Mouse (Mus musculus) midbrain, embryonic 16.5 days (tissue): Measurements from ENCODE around the gene Tmigd3. TPM values are rescaled to one million over a fixed set of nuclear protein-coding genes. Genes with fewer than 3 reads are reported as not detected.

Experiments used
- ATAC-seq: fragments of 200-750 bp; cut with Nextera tagmentation; 2 replicates; pipeline ENCODE4 v1.8.0; 2017; ENCODE audit warnings: moderate TSS enrichment
- H3K27ac ChIP-seq: fragments of 300-500 bp; sonication (generic); 2 replicates; pipeline ENCODE4 v1.5.1; 2014; ENCODE audit warnings: mild to moderate bottlenecking, low read length, mixed read lengths
- H3K27me3 ChIP-seq: fragments of 300-500 bp; sonication (generic); 2 replicates; pipeline ENCODE4 v1.6.1; 2014; ENCODE audit warnings: low read depth, low read length, mixed read lengths; ENCODE audit not compliant: control insufficient read depth, insufficient read depth
- H3K36me3 ChIP-seq: fragments of 300-500 bp; sonication (generic); 2 replicates; pipeline ENCODE4 v1.6.1; 2014; ENCODE audit warnings: mild to moderate bottlenecking, low read length, moderate library complexity, mixed read lengths; ENCODE audit not compliant: control insufficient read depth, insufficient read depth
- H3K4me1 ChIP-seq: fragments of 300-500 bp; sonication (generic); 2 replicates; pipeline ENCODE4 v1.6.1; 2014; ENCODE audit warnings: mild to moderate bottlenecking, low read length, mixed read lengths; ENCODE audit not compliant: control insufficient read depth, insufficient read depth
- H3K4me2 ChIP-seq: fragments of 300-500 bp; sonication (generic); 2 replicates; pipeline ENCODE4 v1.6.1; 2014; ENCODE audit warnings: mild to moderate bottlenecking, low read length, mixed read lengths
- H3K4me3 ChIP-seq: fragments of 300-500 bp; sonication (generic); 2 replicates; pipeline ENCODE4 v1.5.1; 2014; ENCODE audit warnings: low read depth, mild to moderate bottlenecking, low read length, moderate library complexity, mixed read lengths
- H3K9ac ChIP-seq: fragments of 300-500 bp; sonication (generic); 2 replicates; pipeline ENCODE4 v1.6.1; 2014; ENCODE audit warnings: low read depth, low read length, mixed read lengths
- H3K9me3 ChIP-seq: fragments of 300-500 bp; sonication (generic); replicated peaks from 2 replicates; pipeline ENCODE4 v1.6.1; 2014; ENCODE audit warnings: mild to moderate bottlenecking, low read length, mixed read lengths; ENCODE audit not compliant: control insufficient read depth, poor library complexity, severe bottlenecking
- WGBS: fragments of 180-500 bp; shearing (Covaris S2); extraction: QIAGEN DNeasy Blood & Tissue Kit; methylation state at CpG from one replicate; pipeline ENCODE4 v1.1.7; 2014; 5-methylcytosine and 5-hydroxymethylcytosine counted together
- polyA plus RNA-seq: library from polyadenylated mRNA; unstranded; fragments of >200 nt; fragmentation: Nextera tagmentation; extraction: Ambion mirVana; gene quantifications from 2 replicates; pipeline ENCODE4 v1.2.1, GENCODE M21; 2015

The Tmigd3 gene
- polyA plus RNA-seq, 1 experiment from 2014 or later: not detected

DNA sequence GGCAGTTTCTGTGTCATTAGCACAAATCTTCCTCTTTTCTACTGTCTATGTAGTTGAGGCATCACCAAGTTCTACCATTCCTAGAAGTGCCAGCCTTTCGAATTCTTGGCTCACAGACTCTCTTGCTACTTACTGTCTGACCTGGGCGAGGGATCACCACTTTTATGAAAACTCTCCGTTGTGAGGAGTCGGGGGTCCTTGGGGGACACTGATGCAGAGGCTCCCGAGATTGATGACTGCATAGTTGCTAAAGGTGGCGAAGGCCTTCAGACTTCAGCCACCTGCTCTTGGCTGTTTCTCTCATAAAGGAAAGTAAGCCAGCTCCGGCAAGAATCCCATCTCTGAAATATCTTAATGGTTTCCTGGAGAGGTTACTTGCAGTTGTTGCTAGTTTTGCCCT is 11.4 kb downstream of the Tmigd3 start:
- no peaks in the 10 kb centered on the region for H3K27me3 ChIP-seq
- no peaks in the 10 kb centered on the region for H3K4me1 ChIP-seq
- no peak overlapping the region for H3K9ac ChIP-seq
- no peak for ATAC-seq
- no peak overlapping the region for H3K27ac ChIP-seq
- 91% methylated on average over 7 of the region's 7 CpGs for WGBS
- H3K4me2 ChIP-seq: no peak overlapping the region
- H3K4me3 ChIP-seq: no peak overlapping the region
- no peaks in the 10 kb centered on the region; the same call in 1 of the 2 replicates for H3K9me3 ChIP-seq
- no peaks in the 10 kb centered on the region for H3K36me3 ChIP-seq

DNA sequence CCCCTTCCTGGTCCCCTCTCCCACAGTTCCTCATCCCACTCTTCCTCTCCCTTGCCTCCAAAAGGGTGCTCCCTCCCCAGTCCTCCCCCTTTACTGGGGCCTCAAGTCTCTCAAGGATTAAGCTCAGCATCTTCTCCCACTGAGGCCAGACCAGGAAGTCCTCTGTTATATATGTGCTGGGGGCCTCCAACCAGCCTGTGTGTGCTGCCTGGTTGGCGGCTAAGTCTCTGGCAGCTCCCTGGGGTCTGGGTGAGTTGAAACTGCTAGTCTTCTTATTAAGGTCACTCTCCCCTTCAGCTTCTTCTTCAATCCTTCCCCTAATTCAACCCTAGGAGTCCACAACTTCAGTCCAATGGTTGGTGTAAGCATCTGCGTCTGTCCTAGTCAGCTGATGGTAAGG is 12.4 kb downstream of the Tmigd3 start:
- Histone ChIP-seq H3K4me1 (no peaks in the 10 kb centered on the region), H3K27ac (no peak overlapping the region), H3K9me3 (no peaks in the 10 kb centered on the region; the same call in 1 of the 2 replicates), H3K36me3 (no peaks in the 10 kb centered on the region), H3K9ac (no peak overlapping the region), H3K4me2 (no peak overlapping the region), H3K4me3 (no peak overlapping the region), H3K27me3 (no peaks in the 10 kb centered on the region)
- 93% methylated on average over 2 of the region's 2 CpGs for WGBS
- no peak for ATAC-seq

- WGBS: 74% methylated on average over 3 of the region's 3 CpGs
- H3K4me2 ChIP-seq: no peak overlapping the region
- no peak overlapping the region for H3K9ac ChIP-seq
- no peaks in the 10 kb centered on the region for H3K4me1 ChIP-seq
- H3K36me3 ChIP-seq: no peaks in the 10 kb centered on the region
- no peak overlapping the region for H3K27ac ChIP-seq
- no peaks in the 10 kb centered on the region for H3K27me3 ChIP-seq
- no peak for ATAC-seq
- H3K4me3 ChIP-seq: no peak overlapping the region
- no peaks in the 10 kb centered on the region; the same call in 1 of the 2 replicates for H3K9me3 ChIP-seq
Measured at GRCm38 (mm10) chr3:105888961-105889360, 18.3 kb downstream of the Tmigd3 start.

DNA sequence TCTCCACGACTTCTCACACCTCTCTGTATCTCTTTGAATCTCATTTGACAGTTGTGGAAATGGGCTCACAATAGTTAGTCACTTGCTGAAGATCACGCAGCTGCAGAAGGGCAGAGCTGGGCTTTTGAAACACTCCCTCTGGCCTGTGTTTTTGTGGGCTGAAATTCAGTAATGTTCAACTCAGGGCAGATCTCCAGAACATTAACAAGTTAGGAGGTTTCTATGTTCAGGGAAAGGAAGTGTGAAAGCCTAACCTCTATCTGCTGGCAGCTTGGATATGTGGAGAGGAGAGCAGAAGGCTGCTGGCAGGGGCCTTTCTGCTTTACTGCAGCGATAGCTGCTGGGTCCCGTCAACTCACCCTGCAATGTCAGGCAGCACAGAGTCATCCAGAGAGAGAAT is 19.5 kb downstream of the Tmigd3 start:
- Histone ChIP-seq H3K9ac (no peak overlapping the region), H3K9me3 (no peaks in the 10 kb centered on the region; the same call in 1 of the 2 replicates), H3K27ac (no peak overlapping the region), H3K36me3 (no peaks in the 10 kb centered on the region), H3K27me3 (no peaks in the 10 kb centered on the region), H3K4me1 (no peaks in the 10 kb centered on the region), H3K4me2 (no peak overlapping the region), H3K4me3 (no peak overlapping the region)
- ATAC-seq: no peak
- 73% methylated on average over 4 of the region's 4 CpGs for WGBS

DNA sequence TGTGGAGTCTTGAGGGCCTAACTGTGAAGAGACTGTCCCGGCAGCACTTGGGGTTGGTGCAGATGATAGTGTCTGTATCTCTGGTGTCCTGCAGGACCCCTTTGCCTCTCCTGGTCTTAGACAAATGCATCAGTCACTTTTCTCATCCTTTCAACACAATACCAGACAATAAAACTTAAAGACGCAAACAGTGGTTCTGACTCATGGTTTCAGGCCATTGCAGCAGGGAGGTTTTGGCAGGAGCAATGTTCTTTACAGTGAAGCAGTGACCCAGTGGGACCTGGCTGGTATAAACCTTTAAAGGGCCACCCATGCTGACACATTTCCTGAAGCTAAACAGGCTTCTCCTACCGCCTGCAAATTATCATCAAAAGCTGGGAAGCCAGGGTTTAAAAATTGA is 20.4 kb downstream of the Tmigd3 start:
- Histone ChIP-seq H3K9ac (no peak overlapping the region), H3K36me3 (no peaks in the 10 kb centered on the region), H3K4me3 (no peak overlapping the region), H3K9me3 (no peaks in the 10 kb centered on the region; the same call in 1 of the 2 replicates), H3K4me2 (no peak overlapping the region), H3K27ac (no peak overlapping the region), H3K27me3 (no peaks in the 10 kb centered on the region), H3K4me1 (no peaks in the 10 kb centered on the region)
- ATAC-seq: no peak
- WGBS: 88% methylated on average over 3 of the region's 3 CpGs

GRCm38 (mm10) chr3:105891760-105892571 is 21.3 kb downstream of the Tmigd3 start:
- H3K27me3 ChIP-seq: no peaks in the 10 kb centered on the region
- H3K4me3 ChIP-seq: no peak overlapping the region
- H3K4me1 ChIP-seq: no peaks in the 10 kb centered on the region
- no peak for ATAC-seq
- H3K9me3 ChIP-seq: no peaks in the 10 kb centered on the region
- H3K9ac ChIP-seq: no peak overlapping the region
- WGBS: 85% methylated on average over 10 of the region's 10 CpGs
- H3K27ac ChIP-seq: no peak overlapping the region
- H3K4me2 ChIP-seq: no peak overlapping the region
- no peaks in the 10 kb centered on the region for H3K36me3 ChIP-seq

DNA sequence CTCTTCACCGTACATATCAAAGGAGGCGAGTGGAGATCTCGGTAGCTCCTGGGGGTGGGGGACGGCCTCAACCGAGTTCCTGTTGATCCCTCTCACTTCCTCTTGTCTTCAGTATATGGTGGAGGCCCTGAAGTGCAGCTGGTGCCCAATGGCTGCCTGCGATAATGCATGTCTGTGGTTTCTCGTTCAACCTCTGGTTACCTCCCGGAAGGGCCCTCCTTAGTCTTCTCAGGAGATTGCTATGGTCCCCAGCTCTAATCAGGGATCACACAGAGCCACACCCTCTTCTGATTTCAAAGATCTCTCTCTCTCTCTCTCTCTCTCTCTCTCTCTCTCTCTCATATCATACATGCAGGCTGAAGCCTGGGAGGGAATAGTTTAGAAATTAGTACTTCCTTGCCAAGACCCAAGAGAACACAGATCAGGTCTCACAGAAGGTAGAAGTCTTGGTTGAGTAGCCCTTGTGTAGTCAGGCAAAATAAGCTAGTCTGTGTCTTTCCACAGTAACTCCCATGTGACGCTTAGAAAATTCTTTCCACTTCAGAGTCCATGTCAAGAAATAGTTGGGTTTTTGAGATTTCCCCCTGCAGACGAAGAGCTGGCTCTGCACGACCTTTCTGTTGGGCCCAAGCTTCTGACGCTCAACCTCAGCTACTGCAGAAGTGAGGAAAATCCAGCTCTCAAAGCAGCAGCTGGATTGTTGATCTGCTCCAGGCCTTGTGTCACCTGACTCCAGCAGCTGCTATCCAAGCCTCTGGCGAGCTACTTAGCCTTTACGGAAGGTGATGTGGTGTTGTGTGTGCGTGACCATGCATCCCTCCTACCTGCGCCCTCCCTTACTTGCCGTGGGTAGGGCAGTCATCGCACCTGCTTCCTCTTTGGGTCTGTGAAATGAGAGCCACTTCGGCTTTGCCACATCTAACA is 22.1 kb downstream of the Tmigd3 start:
- no peaks in the 10 kb centered on the region for H3K27me3 ChIP-seq
- no peak overlapping the region for H3K27ac ChIP-seq
- no peak overlapping the region for H3K4me3 ChIP-seq
- no peak overlapping the region for H3K4me2 ChIP-seq
- H3K9me3 ChIP-seq: no peaks in the 10 kb centered on the region
- H3K9ac ChIP-seq: no peak overlapping the region
- H3K36me3 ChIP-seq: no peaks in the 10 kb centered on the region
- WGBS: 82% methylated on average over 19 of the region's 19 CpGs
- no peaks in the 10 kb centered on the region for H3K4me1 ChIP-seq
- ATAC-seq: no peak

DNA sequence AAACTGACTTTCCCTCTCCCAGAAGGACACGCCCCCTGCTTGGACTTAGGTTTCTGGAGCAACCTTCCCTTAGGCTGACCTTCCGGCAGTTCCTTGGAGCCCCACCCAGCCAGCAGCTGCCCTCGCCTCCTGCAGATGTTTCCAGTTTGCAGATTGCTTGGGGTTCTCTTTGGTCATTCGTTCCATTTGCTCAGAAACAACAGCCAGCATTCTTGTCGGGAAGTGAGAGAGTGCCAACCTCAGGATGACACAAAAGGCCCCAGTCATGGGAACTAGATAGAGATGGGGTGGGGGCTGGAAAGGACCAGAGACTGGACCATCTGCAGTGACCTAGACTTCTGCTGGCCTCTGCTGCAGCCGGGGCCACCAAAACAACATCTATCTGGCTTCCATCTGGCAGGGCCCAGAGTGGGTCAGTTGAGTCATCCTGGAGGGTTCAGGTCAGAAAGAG is 23.3 kb downstream of the Tmigd3 start:
- Histone ChIP-seq H3K9ac (no peak overlapping the region), H3K36me3 (no peaks in the 10 kb centered on the region), H3K27me3 (no peaks in the 10 kb centered on the region), H3K4me2 (no peak overlapping the region), H3K4me3 (no peak overlapping the region), H3K27ac (no peak overlapping the region), H3K9me3 (no peaks in the 10 kb centered on the region), H3K4me1 (no peaks in the 10 kb centered on the region)
- ATAC-seq: no peak
- 77% methylated on average over 6 of the region's 6 CpGs for WGBS
